Mouse (Mus musculus) stomach, adult 2 months (tissue): ENCODE data around the gene Olfr658. TPM values are rescaled to one million over a fixed set of nuclear protein-coding genes. Genes with fewer than 3 reads are reported as not detected.

Source experiments
- polyA plus RNA-seq: library from polyadenylated mRNA; depleted of rRNA; stranded (reverse); fragments of >200 nt; gene quantifications from 2 replicates; pipeline ENCODE4 v1.2.3, GENCODE M21; 2012; rRNA removed

Olfr658 gene
- not detected in 2 replicates for polyA plus RNA-seq

GRCm38 (mm10) chr7:104646841-104647482, at the start of gene Olfr658:
Gene Olfr658 (minus strand): TSS chr7:104647305.

GRCm38 (mm10) chr7:104686201-104686600, 39.1 kb upstream of the Olfr658 start, which contains the start of gene Olfr661:
Gene Olfr661 (plus strand): TSS chr7:104686501.

GRCm38 (mm10) chr7:104666453-104666852, 19.3 kb upstream of the Olfr658 start, which contains the start of gene Olfr659:
Gene Olfr659 (plus strand): TSS chr7:104666753.

DNA sequence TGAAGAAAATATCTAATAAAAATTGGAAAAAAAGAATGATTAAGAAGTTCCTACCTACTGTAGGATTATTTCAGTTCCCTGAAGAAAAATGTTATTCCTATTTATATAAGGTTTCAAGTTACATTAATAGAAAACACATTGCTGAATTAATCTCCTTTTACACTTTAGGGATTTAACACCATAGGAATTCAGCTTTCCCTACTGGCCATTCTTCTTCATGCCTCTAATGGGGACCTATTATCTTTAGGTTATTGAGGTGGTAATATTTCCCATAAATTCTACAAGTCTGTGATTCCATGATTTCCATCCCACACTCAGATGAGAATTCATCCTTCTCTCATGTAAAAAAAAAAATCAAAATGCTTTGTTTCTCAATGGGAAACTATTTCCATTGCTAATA, 22.6 kb downstream of the Olfr658 start, which contains the start of gene Olfr657:
TSS of gene Olfr657 (plus strand) at position 301 of the 400 bp plus-strand sequence.

DNA sequence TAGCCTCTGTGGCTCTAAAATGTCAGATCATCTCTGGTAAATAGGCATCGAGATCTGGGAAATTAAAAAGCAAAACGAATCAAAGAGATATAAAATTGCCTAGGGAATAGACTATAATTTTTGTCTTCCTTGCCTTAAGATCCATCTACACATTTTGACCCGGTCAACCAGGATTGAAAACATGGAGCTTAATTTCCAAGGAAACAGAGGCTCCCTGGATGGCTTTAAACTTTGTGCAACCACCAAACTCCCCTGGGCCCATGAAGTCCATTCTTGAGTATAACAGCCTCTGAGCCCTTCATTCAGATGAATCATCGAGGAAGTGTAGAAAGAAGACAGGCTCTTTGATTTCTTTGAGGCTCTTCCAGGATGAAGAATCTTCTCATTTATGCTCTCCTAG, 33.5 kb downstream of the Olfr658 start, which contains the start of gene Olfr656:
TSS of gene Olfr656 (plus strand) at position 301 of the 400 bp plus-strand sequence.

DNA sequence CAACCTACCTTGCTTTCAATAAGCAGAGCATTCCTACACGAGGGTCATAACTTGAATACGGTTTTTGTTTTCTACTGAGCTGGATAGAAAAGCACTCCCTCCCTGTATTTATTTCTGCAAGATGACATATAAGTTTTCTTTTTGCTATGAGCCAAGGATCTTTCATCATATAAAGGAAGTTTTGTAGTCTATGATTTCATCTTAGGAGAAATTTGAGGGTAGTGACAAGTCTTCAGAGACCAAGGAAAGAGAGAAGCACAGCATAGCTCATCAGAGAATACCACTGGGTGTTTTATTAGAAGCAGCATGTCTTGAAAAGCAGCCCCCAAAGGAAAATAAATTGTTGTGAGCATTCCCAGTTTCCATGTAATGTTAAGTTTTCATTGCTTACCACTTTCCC, 45.4 kb downstream of the Olfr658 start, which contains the start of gene Olfr655:
TSS of gene Olfr655 (minus strand) at position 101 of the 400 bp plus-strand sequence.

Other genes with a start within 250 kb of the Olfr658 start
- not detected in 2 replicates for gene Trim30c, start 246.5 kb downstream of the Olfr658 start, polyA plus RNA-seq
- 0.09 and 0.32 TPM in 2 replicates for gene Trim30a, start 182.1 kb downstream of the Olfr658 start, polyA plus RNA-seq
- 0.04 and 0.24 TPM in 2 replicates for gene Trim30d, start 139.5 kb downstream of the Olfr658 start, polyA plus RNA-seq
- gene Olfr651, start 97.2 kb downstream of the Olfr658 start, polyA plus RNA-seq = not detected in 2 replicates
- gene Olfr652, start 86.4 kb downstream of the Olfr658 start, polyA plus RNA-seq = not detected in 2 replicates
- gene Olfr653, start 70.0 kb downstream of the Olfr658 start, polyA plus RNA-seq = not detected in 2 replicates
- not detected in 2 replicates for gene Olfr654, start 60.3 kb downstream of the Olfr658 start, polyA plus RNA-seq
- not detected in 2 replicates for gene Olfr655, start 45.5 kb downstream of the Olfr658 start, polyA plus RNA-seq
- not detected in 2 replicates for gene Olfr656, start 33.4 kb downstream of the Olfr658 start, polyA plus RNA-seq
- gene Olfr657, start 22.5 kb downstream of the Olfr658 start, polyA plus RNA-seq = not detected in 2 replicates
- not detected in 2 replicates for gene Olfr659, start 19.4 kb upstream of the Olfr658 start, polyA plus RNA-seq
- not detected in 2 replicates for gene Olfr661, start 39.2 kb upstream of the Olfr658 start, polyA plus RNA-seq
- gene Usp17le, start 130.2 kb upstream of the Olfr658 start, polyA plus RNA-seq = not detected in 2 replicates
- gene Usp17lb, start 195.3 kb upstream of the Olfr658 start, polyA plus RNA-seq = not detected in 2 replicates
- not detected in 2 replicates for gene Usp17la, start 209.7 kb upstream of the Olfr658 start, polyA plus RNA-seq
- gene Olfr665, start 230.7 kb upstream of the Olfr658 start, polyA plus RNA-seq = not detected in 2 replicates
- not detected in 2 replicates for gene Olfr666, start 248.6 kb upstream of the Olfr658 start, polyA plus RNA-seq